Mouse (Mus musculus): ENCODE data around the gene Grip1. TPM values are rescaled to one million over a fixed set of nuclear protein-coding genes. Genes with fewer than 3 reads are reported as not detected.

The Grip1 gene
- total RNA-seq, 4 experiments from 2014 or later = 25.2 to 28.8 (median 26.2) TPM

- no peak for DNase-seq (ENCODE audit: low spot score in 2 of 2)
Observed at GRCm38 (mm10) chr10:119660677-119661353, 207.2 kb downstream of the Grip1 start.

- no peak for DNase-seq (ENCODE audit: low spot score in 2 of 2)
Observed at GRCm38 (mm10) chr10:119663586-119663985, 210.0 kb downstream of the Grip1 start.

GRCm38 (mm10) chr10:119666386-119666785, 212.8 kb downstream of the Grip1 start:
- DNase-seq (ENCODE audit: low spot score in 2 of 2) = no peak

- DNase-seq (ENCODE audit: low spot score in 2 of 2) = no peak
Observed at GRCm38 (mm10) chr10:119670456-119670855, 216.8 kb downstream of the Grip1 start.

GRCm38 (mm10) chr10:119684377-119684826, 230.8 kb downstream of the Grip1 start:
- DNase-seq (ENCODE audit: low spot score in 2 of 2) = no peak

- peak; percentile 43 to 52 for DNase-seq (ENCODE audit: low spot score in 2 of 2)
Observed at GRCm38 (mm10) chr10:119691358-119692083, 237.9 kb downstream of the Grip1 start.

GRCm38 (mm10) chr10:119692284-119692890, 238.8 kb downstream of the Grip1 start:
- peak in 1 of 2 experiments; percentile 12 for DNase-seq (ENCODE audit: low spot score in 2 of 2)

GRCm38 (mm10) chr10:119693400-119693799, 239.8 kb downstream of the Grip1 start:
- no peak for DNase-seq (ENCODE audit: low spot score in 2 of 2)

GRCm38 (mm10) chr10:119697257-119697798, 243.7 kb downstream of the Grip1 start:
- no peak for DNase-seq (ENCODE audit: low spot score in 2 of 2)

- no peak for DNase-seq (ENCODE audit: low spot score in 2 of 2)
Observed at GRCm38 (mm10) chr10:119705348-119705747, 251.7 kb downstream of the Grip1 start.

GRCm38 (mm10) chr10:119706281-119706680, 252.7 kb downstream of the Grip1 start:
- DNase-seq (ENCODE audit: low spot score in 2 of 2) = no peak

GRCm38 (mm10) chr10:119706983-119707382, 253.4 kb downstream of the Grip1 start:
- DNase-seq (ENCODE audit: low spot score in 2 of 2) = no peak

- no peak for DNase-seq (ENCODE audit: low spot score in 2 of 2)
Observed at GRCm38 (mm10) chr10:119721887-119722286, 268.3 kb downstream of the Grip1 start.

GRCm38 (mm10) chr10:119722471-119722870, 268.8 kb downstream of the Grip1 start:
- DNase-seq (ENCODE audit: low spot score in 2 of 2) = no peak

GRCm38 (mm10) chr10:119723671-119724070, 270.0 kb downstream of the Grip1 start:
- no peak for DNase-seq (ENCODE audit: low spot score in 2 of 2)

GRCm38 (mm10) chr10:119725363-119725762, 271.7 kb downstream of the Grip1 start:
- DNase-seq (ENCODE audit: low spot score in 2 of 2) = no peak

GRCm38 (mm10) chr10:119725966-119726365, 272.3 kb downstream of the Grip1 start:
- DNase-seq (ENCODE audit: low spot score in 2 of 2) = no peak

- DNase-seq (ENCODE audit: low spot score in 2 of 2) = no peak
Observed at GRCm38 (mm10) chr10:119726921-119727320, 273.3 kb downstream of the Grip1 start.

- no peak for DNase-seq (ENCODE audit: low spot score in 2 of 2)
Observed at GRCm38 (mm10) chr10:119730206-119730605, 276.6 kb downstream of the Grip1 start.

GRCm38 (mm10) chr10:119735011-119735992, 281.7 kb downstream of the Grip1 start:
- DNase-seq (ENCODE audit: low spot score in 2 of 2) = no peak

- no peak for DNase-seq (ENCODE audit: low spot score in 2 of 2)
Observed at GRCm38 (mm10) chr10:119739466-119739865, 285.8 kb downstream of the Grip1 start.

Data from layer of hippocampus, adult 8-10 months (tissue).